Mouse (Mus musculus): Measurements from ENCODE around the gene Zfp583. TPM values are rescaled to one million over a fixed set of nuclear protein-coding genes. Genes with fewer than 3 reads are reported as not detected.
"Not testable (repeated sequence)": the region's sequence is repeated elsewhere in the genome, so short reads cannot be mapped to it uniquely, and the experiment has no call there.

Zfp583 gene
- 10 to 100 TPM; 10.1 to 14.2 (median 11.1) TPM for total RNA-seq (2022)

GRCm38 (mm10) chr7:6331233-6331956 is at the start of gene Zfp583:
Gene Zfp583 (minus strand): TSS chr7:6331285.
- DNase-seq (ENCODE audit: low spot score in 2 of 2), result peak; percentile 80 to 86

GRCm38 (mm10) chr7:6378441-6378840 is 47.4 kb upstream of the Zfp583 start:
- peak; percentile 58 to 73 for DNase-seq (ENCODE audit: low spot score in 2 of 2)

DNA sequence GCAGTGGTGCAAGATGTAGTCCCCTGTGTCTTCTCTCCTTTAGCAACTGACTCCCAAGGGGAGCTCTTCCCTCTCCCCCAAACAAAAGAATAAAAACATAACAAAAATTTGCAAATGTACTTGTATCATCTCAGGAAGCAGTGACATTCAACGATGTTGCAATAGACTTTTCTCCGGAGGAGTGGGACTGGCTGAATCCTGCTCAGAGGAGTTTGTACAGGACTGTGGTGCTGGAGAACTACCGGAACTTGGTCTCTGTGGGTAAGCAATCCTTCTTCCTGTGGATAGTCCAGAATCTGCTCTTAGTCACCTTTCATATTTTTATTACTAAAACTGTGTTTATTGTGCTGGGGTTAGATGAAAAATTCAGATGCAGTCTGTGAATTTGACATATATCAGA is 41.9 kb upstream of the Zfp583 start:
- DNase-seq (ENCODE audit: low spot score in 2 of 2), result no peak

DNA sequence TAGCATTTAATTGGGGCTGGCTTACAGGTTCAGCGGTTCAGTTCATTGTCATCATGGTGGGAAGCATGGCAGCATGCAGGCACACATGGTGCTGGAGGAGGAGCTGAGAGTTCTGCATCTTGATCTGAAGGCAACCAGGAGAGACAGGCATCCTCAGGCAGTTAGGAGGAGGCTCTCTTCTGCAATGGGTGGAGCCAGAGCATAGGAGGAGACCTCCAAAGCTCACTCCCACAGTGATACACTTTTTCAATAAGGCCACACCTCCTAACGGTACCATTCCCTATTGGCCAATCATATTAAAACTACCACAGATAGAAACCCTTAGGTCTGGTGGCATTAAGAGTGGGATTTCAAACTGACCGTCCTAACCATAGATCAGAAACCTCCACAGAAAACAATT is 38.4 kb upstream of the Zfp583 start:
- DNase-seq (ENCODE audit: low spot score in 2 of 2), result no peak

- not testable (repeated sequence) for DNase-seq (ENCODE audit: low spot score in 2 of 2)
Measured at GRCm38 (mm10) chr7:6368146-6368545, 37.1 kb upstream of the Zfp583 start.

GRCm38 (mm10) chr7:6367185-6367584 is 36.1 kb upstream of the Zfp583 start:
- no peak for DNase-seq (ENCODE audit: low spot score in 2 of 2)

DNA sequence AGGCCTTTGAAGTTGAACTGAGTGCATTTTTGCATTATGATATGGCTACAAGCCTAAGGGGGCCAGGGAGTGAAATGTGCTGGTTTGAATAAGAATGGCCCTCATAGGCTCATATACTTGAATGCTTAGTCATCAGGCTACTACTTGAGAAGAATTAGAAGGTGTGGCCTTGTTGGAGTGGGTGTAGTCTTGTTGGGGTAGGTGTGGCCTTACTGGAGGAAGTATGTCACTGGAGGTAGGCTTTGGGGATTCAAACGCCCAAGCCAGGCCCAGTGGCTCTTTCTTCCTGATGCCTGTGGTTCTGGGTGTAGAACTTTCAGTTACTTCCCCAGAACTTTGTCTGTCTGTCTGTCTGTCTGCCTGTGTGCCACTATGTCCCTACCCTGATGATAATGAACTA is 33.7 kb upstream of the Zfp583 start:
- no peak for DNase-seq (ENCODE audit: low spot score in 2 of 2)

GRCm38 (mm10) chr7:6363047-6363488 is 32.0 kb upstream of the Zfp583 start, which contains the start of gene Zfp78:
Gene Zfp78 (plus strand): TSS chr7:6363280.
- no peak for DNase-seq (ENCODE audit: low spot score in 2 of 2)

- DNase-seq (ENCODE audit: low spot score in 2 of 2), result peak; percentile 97 to 99
Measured at GRCm38 (mm10) chr7:6362268-6363046, 31.4 kb upstream of the Zfp583 start.

GRCm38 (mm10) chr7:6361756-6362155 is 30.7 kb upstream of the Zfp583 start:
- DNase-seq (ENCODE audit: low spot score in 2 of 2), result no peak

DNA sequence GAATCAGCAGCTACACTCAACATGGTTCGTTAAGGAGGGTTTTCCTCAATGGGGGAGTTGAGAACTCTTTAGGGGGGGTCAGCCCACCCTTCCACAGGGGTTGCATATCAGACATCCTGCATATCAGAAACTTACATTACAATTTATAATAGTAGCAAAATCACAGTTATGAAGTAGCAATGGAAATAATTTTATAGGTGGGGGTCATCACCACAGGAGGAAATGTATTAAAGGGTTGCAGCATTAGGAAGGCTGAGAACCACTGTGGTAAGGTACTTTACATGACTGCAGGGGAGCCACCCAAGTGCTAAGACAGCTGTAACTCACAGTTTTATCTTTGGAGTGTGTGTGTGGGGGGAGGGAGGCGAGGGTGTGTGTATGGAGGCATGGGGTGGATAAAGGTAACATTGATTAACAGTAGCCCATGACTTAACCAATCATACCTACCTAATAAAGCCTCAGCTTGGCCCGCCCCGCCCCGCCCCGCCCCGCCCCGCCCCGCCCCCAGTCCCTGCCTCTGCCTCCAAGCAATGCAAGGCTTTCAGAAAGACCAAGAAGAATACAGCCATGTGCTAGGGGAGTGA is 29.5 kb upstream of the Zfp583 start:
- no peak for DNase-seq (ENCODE audit: low spot score in 2 of 2)

DNA sequence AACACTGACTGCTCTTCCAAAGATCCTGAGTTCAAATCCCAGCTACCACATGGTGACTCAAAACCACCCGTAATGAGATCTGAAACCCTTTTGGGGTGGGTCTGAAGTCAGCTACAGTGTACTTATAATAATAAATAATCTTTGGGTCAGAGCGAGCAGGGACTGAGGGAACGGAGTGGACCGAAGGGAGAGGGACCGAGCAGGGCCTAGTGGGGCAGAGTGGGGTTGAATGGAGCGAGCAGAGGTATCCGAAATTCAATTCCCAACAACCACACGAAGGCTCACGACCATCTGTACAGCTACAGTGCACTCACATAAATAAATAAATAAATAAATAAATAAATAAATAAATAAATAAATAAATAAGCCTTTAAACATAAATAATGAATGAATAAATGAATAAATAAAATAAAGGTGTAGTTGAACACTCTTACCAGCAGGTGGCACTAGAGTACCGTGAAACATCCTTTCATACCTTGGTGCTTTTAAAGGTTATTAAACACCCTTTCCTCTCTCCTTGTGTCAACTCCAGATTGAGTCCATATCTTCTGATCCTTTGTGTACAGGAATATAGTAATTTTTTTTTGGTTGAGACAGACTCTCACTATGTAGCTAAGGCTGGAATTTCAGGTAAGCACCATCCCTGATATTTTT is 28.0 kb upstream of the Zfp583 start:
- DNase-seq (ENCODE audit: low spot score in 2 of 2), result no peak

GRCm38 (mm10) chr7:6358121-6358520 is 27.0 kb upstream of the Zfp583 start:
- no peak for DNase-seq (ENCODE audit: low spot score in 2 of 2)

- no peak for DNase-seq (ENCODE audit: low spot score in 2 of 2)
Measured at GRCm38 (mm10) chr7:6344124-6344523, 13.0 kb upstream of the Zfp583 start.

DNA sequence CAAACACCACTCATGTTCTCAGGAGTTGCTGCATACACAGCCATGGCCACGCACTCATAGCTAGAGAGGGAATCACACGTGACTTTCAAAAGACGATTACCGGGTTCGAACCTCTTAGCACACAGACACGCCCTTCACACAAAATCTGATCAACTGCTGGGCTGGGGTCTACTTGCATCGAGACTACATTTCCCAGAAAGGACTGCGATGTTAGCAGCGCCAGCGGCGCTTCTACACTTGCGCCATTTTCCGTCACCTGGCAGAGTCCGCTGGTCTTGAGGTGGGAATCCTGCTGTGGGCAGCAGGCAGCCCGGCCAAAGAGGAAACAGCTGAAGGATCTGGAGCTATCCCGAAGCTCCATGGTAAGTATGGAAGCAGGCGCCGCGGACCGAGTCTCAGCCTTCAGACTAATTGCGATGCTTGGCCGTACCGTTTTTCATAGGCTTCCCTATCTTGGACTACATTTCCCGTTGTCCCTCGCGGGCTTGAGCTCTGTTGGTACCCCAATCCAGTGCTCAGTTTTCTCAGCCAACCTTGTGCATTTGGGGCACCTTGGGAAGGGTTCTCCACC is 12.5 kb upstream of the Zfp583 start, which contains the start of gene Gm3854:
Gene Gm3854, plus strand, starts transcription at position 259 of the 571 bp plus-strand sequence.
- peak; percentile 78 to 83 for DNase-seq (ENCODE audit: low spot score in 2 of 2)

DNA sequence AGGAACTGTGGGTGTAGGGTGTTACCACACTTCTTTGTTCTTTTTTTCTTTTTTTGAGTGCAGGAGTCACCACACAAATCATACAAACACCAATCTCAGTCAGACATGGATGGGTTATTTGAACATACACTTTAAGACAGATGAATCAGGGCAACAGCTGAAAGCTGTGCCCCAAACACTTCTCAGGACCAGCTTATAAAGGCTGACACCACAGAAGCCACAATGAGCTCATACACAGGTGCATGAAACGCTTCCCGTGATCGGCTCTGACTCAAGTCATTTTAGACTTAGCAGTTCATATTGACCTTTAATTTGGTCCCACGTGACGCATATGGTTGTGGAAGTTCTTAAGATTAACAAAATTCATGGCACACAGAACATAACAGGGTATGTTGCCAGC is 8.8 kb upstream of the Zfp583 start:
- no peak for DNase-seq (ENCODE audit: low spot score in 2 of 2)

- peak; percentile 25 for DNase-seq (ENCODE audit: low spot score in 2 of 2)
Measured at GRCm38 (mm10) chr7:6330458-6331232, 440 bp downstream of the Zfp583 start.

GRCm38 (mm10) chr7:6300796-6301195 is 30.3 kb downstream of the Zfp583 start:
- not testable (repeated sequence) for DNase-seq (ENCODE audit: low spot score in 2 of 2)

DNA sequence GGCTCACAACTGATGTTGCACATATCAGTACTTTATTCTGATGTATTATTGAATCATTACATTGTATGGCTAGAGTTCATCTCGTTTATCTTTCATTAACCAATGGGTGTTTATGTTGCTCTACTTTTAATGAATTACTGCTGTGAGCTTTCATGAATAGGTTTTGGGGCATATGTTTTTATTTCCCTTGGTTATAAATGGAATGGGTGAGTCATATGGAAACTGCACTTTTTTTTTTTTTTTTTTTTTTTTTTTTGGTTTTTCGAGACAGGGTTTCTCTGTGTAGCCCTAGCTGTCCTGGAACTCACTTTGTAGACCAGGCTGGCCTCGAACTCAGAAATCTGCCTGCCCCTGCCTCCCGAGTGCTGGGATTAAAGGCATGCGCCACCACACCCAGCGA is 40.0 kb downstream of the Zfp583 start:
- not testable (repeated sequence) for DNase-seq (ENCODE audit: low spot score in 2 of 2)

DNA sequence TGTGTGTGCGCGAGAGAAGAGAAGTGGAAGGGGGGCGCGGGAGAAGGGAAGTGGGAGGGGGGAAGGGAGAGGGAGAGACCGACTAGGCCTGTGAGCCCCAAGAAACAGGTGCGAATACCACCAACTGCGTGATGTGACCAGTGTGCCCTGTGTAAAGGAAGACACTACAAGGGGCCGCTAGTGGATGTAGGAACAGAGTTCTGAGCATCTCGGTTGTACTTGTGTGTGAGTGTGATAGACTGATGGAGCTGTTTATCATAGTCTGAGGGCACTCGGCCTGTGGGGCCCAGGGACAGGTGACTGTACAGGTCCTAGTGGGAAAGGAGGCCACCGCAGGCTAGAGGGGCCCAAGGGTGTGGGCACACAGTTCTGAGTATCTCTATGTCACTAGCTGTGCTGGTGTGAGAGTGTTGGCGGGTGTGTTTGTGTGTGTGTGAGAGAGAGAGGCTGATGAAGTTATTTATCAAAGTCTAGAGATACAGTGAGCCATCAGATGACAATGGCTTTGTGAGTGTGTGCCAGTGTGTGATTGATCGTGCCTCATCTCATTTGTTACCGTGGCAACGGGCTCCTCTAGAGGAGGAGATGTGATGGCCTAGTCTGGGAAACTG is 44.1 kb downstream of the Zfp583 start:
- DNase-seq (ENCODE audit: low spot score in 2 of 2), result peak; percentile 36 to 46
